Mouse (Mus musculus): Measurements from ENCODE around the gene Efnb2. TPM values are rescaled to one million over a fixed set of nuclear protein-coding genes. Genes with fewer than 3 reads are reported as not detected.
A peak's percentile ranks its signal among the peaks of the same experiment; 100 is the strongest.

The Efnb2 gene
- total RNA-seq, 2 experiments from 2014 or later = 25.0 to 28.9 TPM

DNA sequence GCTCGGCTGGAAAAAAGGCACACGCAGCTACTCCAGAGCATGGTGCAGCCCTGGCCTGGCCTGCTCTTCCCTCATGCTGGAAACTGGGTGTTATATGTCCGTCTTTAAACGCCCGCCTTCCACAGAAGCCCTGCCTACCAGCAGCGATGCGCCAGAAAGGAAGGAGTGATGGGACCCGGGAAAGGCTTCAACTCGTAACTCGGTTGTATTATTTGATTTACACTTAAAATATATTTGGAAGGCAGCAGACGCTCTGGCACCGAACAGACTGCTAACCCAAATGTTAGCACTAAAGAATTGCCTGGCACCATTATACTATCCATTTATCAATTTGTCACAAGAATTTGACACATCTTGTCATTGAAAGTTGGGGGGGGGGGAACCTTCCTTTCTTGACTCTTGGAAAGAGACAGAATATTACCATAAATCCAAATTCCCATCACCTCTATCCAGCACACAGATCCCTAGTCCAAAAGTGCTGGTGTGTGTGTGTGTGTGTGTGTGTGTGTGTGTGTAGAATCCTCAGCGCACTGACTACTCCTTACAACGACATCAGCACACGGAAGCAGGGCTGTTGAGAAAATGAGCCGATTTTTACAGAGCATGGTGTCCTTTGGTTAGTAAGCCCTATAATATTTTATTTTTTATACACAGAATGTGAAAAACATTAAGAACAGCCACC is 39.7 kb downstream of the Efnb2 start:
- peak overlapping the region; percentile 5; the same call in 1 of the 2 replicates for H3K4me3 ChIP-seq
- DNase-seq (ENCODE audit: low spot score in 2 of 2) = peak; percentile 60 to 80
- TF ChIP-seq CTCF (conservative IDR thresholded peaks at IDR 0.05) = no peak
- peak overlapping the region; percentile 52; the same call in 1 of the 2 replicates for H3K27ac ChIP-seq

DNA sequence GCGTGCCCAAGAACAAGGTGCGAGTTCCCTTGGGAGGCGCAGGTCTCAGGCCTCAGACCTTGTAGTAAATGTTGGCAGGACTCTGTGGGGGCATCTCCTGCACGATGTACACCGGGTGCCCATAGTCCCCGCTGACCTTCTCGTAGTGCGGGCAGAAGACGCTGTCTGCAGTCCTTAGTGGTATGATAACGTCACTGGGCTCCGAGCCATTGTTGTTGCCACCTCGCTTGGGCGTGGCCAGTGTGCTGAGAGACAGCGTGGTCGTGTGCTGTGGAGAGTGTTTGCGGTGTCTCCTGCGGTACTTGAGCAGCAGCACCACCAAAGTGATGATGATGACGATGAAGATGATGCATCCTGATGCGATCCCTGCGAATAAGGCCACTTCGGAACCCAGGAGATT is 40.5 kb downstream of the Efnb2 start:
- DNase-seq (ENCODE audit: low spot score in 2 of 2) = no peak
- H3K27ac ChIP-seq = peak overlapping the region; percentile 52; the same call in 1 of the 2 replicates
- no peak overlapping the region for H3K4me3 ChIP-seq
- TF ChIP-seq CTCF (conservative IDR thresholded peaks at IDR 0.05) = no peak

- H3K4me3 ChIP-seq = no peak overlapping the region
These were observed 41.5 kb downstream of the Efnb2 start for GRCm38 (mm10) chr8:8619221-8620194.

GRCm38 (mm10) chr8:8613844-8614243 is 47.2 kb downstream of the Efnb2 start:
- no peak overlapping the region for H3K4me3 ChIP-seq
- no peak overlapping the region for H3K27ac ChIP-seq
- no peak for DNase-seq (ENCODE audit: low spot score in 2 of 2)
- TF ChIP-seq CTCF (conservative IDR thresholded peaks at IDR 0.05) = no peak

More at GRCm38 (mm10) chr8:8619221-8620194, 41.5 kb downstream of the Efnb2 start:
- no peak for TF ChIP-seq CTCF (conservative IDR thresholded peaks at IDR 0.05)
- DNase-seq (ENCODE audit: low spot score in 2 of 2) = no peak
- peak overlapping the region; percentile 39 for H3K27ac ChIP-seq

DNA sequence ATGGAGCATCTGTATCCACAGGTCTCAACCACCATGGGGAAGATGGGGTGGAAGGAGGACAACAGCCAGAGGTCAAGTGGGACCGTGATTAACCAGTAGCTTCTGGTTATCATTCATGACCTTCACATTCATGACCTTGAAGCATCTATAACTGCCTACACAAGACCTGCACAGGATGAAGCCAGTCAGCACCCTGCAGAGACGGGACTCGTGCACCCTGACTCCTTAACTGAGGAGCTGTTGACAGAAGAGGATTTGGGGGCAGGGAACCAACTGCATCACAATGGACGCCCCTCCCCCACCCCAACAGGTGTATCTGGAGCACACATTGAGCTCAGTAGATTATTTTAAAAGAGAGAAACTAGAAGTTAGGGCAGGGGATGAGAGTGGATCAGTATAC is 49.1 kb downstream of the Efnb2 start:
- no peak for TF ChIP-seq CTCF (conservative IDR thresholded peaks at IDR 0.05)
- H3K4me3 ChIP-seq = no peak overlapping the region
- H3K27ac ChIP-seq = no peak overlapping the region
- DNase-seq (ENCODE audit: low spot score in 2 of 2) = no peak

- no peak for DNase-seq (ENCODE audit: low spot score in 2 of 2)
- TF ChIP-seq CTCF (conservative IDR thresholded peaks at IDR 0.05) = no peak
These were observed 51.3 kb downstream of the Efnb2 start for GRCm38 (mm10) chr8:8609791-8610190.

DNA sequence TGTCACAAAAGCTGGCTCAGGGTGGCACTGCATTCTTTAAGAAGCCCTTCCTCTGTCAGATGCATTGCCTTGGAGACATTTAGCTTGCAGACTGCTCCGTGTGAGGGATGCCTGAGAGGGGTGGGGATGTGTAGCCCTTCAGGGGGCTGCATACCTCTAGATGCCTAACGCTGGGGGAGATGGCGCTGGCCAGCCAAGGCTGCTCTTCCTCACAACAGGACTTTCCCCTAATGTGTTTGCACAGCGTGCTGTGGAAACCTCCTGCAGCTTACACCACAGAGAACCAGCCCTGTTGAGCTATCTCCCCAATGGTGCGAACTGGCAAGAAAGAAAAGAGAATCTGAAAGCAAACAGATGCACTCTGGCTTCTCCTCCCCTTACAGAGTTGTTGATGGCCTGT is 51.9 kb downstream of the Efnb2 start:
- DNase-seq (ENCODE audit: low spot score in 2 of 2) = no peak
- no peak overlapping the region for H3K4me3 ChIP-seq
- no peak overlapping the region for H3K27ac ChIP-seq
- TF ChIP-seq CTCF (conservative IDR thresholded peaks at IDR 0.05) = no peak

More at GRCm38 (mm10) chr8:8609791-8610190, 51.3 kb downstream of the Efnb2 start:
- Histone ChIP-seq H3K4me3 (no peak overlapping the region), H3K27ac (no peak overlapping the region)

- Histone ChIP-seq H3K27ac (no peak overlapping the region), H3K4me3 (no peak overlapping the region)
- TF ChIP-seq CTCF (conservative IDR thresholded peaks at IDR 0.05) = no peak
- no peak for DNase-seq (ENCODE audit: low spot score in 2 of 2)
These were observed 55.4 kb downstream of the Efnb2 start for GRCm38 (mm10) chr8:8605621-8606020.

GRCm38 (mm10) chr8:8603875-8604274 is 57.2 kb downstream of the Efnb2 start:
- no peak overlapping the region for H3K27ac ChIP-seq
- no peak for TF ChIP-seq CTCF (conservative IDR thresholded peaks at IDR 0.05)
- no peak for DNase-seq (ENCODE audit: low spot score in 2 of 2)
- no peak overlapping the region for H3K4me3 ChIP-seq

DNA sequence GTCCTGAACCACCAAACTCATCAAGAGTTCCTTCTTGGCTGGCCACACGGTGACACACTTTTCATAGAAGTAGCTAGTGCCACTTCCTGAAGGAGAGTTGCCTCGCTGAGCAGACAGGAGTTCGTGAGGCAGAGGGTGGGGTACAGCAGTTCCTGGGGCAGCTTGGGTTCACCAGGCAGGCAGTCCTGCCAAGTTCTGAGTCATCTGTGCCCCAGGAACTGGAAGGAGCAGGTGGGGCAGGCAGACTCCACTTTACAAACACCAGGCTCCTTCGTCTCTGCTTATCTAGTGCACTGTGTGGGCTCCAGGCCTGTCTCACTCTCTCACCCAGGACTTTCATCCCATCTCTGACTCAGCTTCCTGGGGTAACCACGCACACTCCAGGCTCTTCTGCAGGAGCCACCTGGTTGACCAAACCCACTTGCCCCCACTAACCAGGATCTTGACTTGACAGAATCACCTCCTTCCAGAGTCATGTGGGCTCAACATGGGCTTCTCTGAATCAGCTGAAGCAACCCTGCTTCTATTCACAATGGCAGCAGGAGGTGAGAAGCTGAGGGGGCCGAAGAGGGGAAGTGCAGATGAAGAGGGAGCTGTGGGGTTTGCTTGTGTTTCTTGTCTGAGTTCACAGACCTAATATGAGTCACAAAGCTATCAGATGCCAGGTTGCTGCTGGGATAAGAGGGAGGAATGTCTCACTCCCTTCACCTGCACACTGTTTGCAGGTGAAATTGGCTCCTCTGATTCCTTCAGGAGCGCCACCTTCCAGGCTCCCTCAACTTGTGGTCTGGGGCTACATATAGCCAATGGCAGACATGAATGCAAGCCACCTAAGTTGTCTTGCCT is 58.2 kb downstream of the Efnb2 start:
- no peak overlapping the region for H3K27ac ChIP-seq
- no peak overlapping the region for H3K4me3 ChIP-seq
- no peak for DNase-seq (ENCODE audit: low spot score in 2 of 2)
- no peak for TF ChIP-seq CTCF (conservative IDR thresholded peaks at IDR 0.05)

DNA sequence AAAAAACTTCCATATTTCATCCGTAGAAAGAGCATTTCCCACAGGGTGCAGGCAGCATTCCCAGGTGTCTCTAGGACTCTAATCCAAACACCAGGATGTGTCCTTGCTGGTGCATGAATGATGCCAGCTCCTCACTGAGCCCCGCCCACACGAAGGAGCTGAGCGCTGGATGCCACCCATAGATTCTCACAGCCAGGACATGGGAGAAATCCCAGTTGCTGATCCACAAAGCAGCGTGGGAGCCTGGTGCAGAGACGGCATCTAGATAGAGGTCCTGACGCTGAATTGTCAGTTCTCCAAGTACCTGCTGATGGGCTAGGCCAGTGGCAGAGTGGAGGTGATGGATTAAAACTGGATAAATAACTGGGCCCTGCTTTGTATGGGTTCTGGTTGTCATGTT is 61.1 kb downstream of the Efnb2 start:
- no peak overlapping the region for H3K4me3 ChIP-seq
- no peak for DNase-seq (ENCODE audit: low spot score in 2 of 2)
- no peak for TF ChIP-seq CTCF (conservative IDR thresholded peaks at IDR 0.05)
- no peak overlapping the region for H3K27ac ChIP-seq

GRCm38 (mm10) chr8:8597434-8597833 is 63.6 kb downstream of the Efnb2 start:
- no peak for TF ChIP-seq CTCF (conservative IDR thresholded peaks at IDR 0.05)

More at GRCm38 (mm10) chr8:8597434-8597833, 63.6 kb downstream of the Efnb2 start:
- no peak for DNase-seq (ENCODE audit: low spot score in 2 of 2)
- H3K27ac ChIP-seq = no peak overlapping the region
- no peak overlapping the region for H3K4me3 ChIP-seq

Data from layer of hippocampus, adult 2 months (tissue).